Mouse (Mus musculus) kidney, adult 11 months (tissue): ENCODE measurements around the gene Rnf39.
A peak's percentile ranks its signal among the peaks of the same experiment; 100 is the strongest.

Experiments used
- DNase-seq: peaks from one replicate; pipeline ENCODE4 v3.0.0; 2022

The Rnf39 gene

DNA sequence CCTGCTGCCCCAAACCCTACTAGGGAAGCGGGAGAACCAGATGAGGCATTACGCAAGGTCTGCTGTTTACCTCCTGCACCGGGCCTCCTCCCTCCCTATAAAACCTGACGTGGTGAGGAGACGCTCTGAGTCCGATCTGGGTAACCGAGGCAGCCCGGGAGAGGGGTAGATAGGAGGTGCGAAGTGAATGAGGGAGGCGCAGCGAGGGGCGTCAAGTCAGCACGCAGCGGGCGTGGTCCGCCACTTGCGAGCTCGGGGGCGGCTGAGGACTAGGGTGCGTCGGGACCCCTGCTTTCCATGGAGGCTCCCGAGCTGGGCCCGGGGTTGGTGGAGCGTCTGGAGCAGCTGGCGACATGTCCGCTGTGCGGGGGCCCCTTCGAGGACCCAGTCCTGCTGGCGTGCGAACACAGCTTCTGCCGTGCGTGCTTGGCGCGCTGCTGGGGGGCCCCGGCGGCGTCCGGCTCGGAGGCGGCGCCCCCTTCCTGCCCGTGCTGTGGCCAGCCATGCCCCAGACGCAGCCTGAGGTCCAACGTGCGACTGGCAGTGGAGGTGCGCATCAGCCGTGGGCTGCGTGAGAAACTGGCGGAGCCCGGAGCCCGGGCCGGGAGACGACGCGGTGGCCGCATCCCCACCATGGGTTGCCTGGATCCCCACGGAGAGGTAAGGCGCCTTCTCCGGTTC is at the start of gene Rnf39:
Gene Rnf39, plus strand, starts transcription at position 128 of the 681 bp plus-strand sequence.
- DNase-seq, result no peak

DNA sequence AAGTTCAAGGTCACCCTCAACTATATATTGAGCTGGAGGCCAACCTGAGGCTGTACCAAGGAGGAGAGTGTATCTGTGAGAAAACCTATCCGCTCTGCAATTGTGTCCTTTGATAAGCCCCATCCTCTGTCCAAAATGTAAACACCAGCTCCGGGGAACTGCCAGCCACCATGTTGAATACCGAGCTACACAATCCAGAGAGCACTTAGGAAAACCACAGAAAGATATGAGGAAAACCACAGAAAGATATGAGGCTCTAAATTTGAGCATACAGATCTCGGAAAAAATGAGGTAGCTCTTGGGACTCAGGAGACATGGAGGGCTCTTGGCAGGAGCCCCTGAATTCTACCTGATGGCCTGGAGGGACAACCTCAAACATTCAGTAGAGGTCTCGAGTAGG is 49.3 kb upstream of the Rnf39 start:
- DNase-seq, result no peak

DNA sequence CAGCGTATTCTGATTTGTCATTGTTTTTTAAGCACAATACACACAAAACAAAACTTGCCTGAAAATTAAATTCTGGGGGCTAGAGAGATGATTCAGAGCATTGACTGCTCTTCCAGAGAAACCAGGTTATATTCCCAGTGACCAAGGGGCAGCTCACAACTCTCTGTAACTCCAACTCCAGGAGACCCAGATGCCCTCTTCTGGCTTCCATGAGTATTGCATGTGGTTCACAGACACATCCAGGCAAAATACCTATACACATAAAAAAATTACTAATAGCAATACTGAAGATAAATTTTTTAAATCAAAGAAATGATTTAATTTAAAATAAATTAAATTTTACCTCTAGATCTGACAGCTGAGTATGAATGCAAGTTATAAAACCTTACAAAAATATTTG is 46.1 kb upstream of the Rnf39 start:
- DNase-seq, result no peak

DNA sequence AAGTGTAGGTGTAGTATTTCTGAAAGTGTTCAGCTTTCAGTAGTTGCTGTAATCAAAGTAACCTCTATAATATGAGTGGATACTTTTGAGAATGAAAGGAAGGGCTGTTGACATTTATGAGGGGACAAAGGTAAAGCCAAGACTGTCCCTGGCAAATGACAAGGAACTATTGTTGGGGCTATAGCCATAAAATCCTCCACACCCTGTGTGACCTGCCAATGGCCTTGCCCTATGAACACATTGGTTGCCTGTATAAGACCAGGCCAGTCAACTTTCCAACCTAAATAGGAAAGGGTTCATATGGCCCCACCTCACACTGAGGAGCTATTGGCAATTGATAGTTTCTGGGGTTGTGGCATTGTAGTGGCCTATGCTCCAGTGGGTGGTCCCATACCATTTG is 45.7 kb upstream of the Rnf39 start:
- no peak for DNase-seq

DNA sequence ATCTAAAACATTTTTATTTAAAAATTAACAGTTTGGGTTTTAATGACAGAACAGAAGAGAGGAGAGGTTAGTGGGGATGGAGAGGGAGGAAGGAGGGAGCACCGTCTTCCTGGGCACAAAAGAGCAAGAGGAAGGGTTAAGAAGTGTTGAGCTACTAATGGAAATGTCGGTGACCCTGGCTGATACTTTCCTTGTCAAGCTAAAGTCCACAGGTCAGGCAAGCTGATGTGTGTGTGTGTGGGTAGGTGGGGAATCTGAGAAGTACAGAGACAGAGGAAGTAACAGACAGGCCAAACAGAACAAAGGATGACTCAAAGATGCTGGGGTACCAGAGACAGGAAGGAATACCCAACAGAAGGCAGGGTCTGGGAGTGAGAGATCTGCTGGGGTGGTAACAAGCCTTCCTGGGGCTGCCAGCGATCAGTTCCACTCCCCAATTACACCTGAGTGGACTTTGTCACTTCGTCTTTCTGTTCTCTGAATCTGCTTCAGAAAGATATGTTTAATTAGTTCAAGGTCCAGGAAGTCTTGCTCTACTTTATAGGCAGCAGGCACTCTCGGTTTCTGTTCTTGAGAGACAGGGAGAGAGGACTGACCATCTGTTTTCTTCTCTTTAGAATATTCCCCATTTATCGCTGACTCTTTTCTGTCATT is 45.0 kb upstream of the Rnf39 start, which contains the start of gene Trim31:
Gene Trim31, plus strand, starts transcription at position 567 of the 654 bp plus-strand sequence.
- no peak for DNase-seq

DNA sequence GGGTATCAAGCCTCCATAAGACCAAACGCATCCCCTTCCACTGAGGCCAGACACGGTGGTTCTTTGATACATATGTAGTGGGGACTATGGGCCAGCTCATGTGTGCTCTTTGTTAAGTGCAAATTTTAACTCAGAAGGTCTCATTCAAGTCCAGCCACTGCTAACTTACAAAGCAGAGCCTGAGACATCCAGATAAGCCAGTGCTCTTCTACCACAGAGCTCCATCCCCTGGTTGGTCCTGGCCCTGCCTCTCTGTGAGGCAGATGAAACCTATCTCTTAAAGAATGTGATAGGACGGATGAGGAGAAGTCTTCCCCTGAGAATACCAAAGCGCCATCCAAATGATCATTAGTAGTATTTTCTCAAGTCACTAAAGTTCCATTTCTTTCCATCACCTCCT is 43.3 kb upstream of the Rnf39 start:
- no peak for DNase-seq

DNA sequence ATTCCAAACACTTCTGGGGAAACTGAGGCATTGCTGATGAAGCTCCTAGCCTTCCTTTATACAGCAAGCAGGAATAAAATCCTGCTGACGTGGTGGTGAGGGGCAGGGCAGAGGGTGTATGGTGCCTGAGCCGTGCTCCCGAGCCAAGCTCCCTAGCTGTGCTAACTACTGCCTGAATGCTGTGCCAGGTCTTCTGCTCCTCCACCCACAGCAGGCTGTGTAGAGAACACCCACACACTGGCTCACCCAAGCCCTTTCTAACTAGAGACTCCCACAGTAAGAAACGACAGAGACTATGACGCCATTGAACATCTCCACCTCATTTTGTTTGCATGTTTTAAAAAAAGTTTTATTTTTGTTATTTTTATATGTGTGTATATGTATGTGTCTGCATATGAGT is 42.7 kb upstream of the Rnf39 start:
- DNase-seq, result no peak

DNA sequence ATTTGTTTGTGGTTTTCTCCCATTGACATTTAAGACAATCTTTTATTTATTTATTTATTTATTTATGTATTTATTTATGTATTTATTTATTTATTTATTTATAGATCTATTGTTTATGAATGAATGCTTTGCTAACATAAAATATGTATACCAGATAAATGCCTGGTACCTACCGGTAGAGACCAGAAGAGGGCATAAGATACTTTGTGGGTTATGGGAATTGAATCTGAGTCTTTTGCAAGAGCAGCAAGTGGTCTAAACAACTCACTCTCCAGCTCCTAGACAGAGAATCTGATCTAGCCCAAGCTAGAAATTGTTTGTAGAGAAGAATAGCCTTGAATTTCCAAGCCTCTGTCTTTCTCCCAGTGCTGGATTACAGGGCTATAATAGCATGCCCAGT is 42.0 kb upstream of the Rnf39 start:
- no peak for DNase-seq

DNA sequence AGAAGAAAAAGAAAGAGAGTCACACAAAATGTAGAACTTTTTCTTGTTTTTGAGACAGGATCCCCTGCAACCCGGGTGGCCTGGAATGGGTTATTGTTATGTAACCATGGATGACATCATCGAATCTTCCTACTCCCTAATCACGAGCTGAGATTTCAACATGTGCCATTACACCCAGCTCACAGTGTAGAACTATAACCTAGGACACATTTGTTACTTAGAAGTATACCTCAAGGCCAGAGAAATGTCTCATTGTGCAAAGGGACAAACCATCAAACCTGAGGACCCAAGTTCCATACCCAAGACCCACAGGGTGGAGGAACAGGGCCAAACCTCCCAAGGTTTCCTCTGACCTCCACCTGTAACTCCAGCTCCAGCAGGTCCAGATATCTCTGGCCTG is 39.1 kb upstream of the Rnf39 start:
- DNase-seq, result no peak

DNA sequence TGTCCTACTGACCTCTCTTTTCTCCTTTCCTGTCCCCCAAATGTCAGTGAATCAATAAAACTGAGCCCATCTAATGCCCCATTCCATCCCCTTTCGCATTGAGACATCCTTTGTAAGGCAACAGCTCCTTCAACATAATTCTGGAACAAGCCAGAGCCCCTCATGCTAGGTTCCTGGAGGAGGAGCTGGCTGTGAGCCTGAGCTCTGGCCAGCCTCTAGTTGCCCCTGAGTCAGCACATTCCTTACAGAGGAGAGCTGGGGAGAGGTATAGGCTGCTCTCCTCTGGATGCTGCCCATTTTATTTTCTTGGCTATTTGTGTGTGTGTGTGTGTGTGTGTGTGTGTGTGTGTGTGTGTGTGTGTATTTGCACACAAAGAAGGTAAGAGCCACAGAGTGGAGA is 34.5 kb upstream of the Rnf39 start:
- no peak for DNase-seq

DNA sequence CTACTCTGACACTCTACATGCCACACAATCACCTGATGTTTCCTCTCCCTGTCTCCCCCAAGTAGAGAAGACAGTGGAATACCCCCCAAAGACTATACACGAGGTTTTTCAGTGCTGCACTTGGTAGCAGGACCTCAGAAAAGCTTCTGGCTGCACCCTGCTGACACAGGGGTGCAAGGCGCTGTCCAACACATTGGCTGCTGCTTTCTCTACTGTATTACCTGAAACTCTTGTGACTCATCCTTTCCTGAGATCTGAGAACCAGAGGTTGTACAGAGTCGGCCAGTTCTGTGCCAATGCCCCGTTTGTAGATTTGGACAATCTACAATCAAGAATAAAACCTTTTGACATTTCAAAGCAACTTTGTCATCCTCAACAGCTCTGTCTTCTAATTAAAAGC is 32.9 kb upstream of the Rnf39 start:
- DNase-seq, result no peak

DNA sequence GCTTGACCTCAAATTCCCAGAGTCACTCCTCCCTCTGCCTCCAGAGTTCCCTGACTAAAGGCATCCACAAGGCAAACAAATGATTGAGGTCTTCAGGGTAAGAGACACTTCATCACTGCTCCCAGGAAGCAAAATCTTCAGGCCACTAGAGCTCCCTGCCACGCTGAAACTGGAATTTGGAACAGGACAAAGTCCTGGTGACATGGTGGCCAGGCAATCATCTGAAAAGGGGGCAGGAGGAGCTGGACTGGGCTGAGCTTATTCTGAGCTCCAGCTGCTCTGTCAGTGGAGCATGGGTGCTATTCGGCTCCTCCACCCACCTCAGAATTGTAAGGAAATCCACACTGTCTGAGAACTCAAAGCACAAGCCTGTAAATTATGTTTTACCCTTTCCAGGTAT is 30.7 kb upstream of the Rnf39 start:
- no peak for DNase-seq

DNA sequence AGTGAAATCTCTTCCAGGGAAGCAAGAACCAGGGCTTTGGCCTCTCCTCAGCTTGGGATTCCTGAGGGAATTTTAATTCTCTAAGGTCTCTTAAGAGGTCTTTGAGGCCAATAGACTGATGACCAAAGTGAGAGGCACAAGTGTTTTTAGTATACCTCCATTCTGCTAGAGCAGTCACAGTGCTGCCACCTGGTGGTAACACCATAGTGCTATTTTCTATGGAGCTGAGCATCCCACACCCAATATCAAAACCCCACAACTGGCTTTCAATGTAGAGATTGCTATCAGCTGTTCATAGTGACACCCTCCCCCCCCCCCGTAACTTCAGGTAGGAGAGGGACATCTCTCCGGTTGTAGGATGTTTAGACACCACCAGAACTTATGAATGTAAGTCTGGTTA is 28.6 kb upstream of the Rnf39 start:
- DNase-seq, result peak; percentile 45

DNA sequence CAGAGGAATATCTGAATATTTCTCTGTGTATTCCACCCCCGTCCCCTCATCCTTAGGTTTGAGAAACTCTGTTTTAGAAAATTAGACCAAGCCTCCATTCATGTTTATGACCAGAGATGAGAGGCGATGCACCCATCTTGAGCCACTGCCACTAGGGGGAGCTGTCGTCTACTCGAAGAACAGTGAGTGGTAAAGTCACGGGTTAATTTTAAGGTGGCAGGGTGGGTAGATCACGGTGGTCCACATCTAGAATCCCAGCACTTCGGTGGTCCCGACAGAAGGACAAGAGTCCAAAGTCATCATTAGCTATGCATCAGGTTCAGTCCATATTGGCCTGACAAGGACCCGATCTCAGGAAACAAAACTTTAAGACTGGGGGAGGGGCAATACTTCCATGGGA is 27.6 kb upstream of the Rnf39 start:
- peak; percentile 28 for DNase-seq

DNA sequence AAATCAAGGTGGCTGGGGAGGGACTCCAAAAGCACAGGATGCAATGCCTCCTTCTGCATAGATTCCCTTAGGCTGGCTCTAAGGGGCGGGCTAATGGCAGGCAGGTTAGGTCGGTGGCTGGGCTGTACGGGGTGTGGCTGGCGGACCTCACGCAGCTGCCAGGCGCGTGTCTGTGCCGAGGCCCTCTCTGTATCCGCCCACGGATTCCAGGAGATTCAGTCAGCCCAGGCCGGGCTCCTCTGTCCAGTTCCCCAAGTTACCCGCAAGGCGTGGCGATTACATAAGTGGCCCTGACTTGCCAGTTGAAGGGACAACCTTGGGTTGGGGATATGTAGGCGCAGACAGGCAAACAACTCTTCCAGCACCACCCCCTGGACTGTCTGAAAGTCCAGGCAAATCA is 22.5 kb upstream of the Rnf39 start:
- peak; percentile 9 for DNase-seq

DNA sequence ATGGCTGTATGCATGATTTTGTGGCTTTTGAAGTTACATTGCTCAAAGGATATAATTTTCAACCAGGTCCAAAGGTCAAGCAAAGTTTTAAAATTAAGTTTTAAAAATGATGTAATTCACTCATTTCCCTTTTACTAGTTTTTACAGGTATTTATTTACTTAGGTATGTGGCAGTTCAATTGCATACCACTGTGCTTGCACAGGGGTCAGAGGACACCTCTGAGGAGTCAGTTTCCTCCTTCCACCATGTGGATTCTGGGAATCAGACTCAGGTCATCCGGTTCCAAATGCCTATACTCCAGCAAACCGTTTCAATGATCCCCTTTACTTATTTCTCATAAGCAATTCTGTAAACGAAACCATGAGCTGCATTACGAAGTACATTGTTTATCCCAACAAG is 20.0 kb upstream of the Rnf39 start:
- no peak for DNase-seq

DNA sequence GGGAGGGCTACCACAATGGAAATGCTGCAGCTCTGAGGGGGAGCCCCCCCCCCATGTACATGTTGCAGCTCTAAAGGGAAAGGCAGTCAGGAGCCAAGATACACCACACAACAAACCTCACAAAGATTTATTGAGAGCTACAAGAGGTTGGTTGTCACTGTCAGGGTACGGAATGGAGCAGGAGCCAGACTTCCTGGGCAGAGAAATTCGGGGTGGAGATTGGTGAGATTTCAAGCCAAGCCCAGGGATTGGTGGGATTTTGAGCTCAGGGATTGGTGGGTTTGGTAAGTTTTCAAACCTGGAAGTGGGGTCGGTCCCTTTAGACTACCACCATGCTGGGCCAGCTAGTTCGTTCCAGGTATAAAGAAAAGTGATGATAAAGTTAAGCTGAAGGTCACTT is 19.2 kb upstream of the Rnf39 start:
- DNase-seq, result no peak

DNA sequence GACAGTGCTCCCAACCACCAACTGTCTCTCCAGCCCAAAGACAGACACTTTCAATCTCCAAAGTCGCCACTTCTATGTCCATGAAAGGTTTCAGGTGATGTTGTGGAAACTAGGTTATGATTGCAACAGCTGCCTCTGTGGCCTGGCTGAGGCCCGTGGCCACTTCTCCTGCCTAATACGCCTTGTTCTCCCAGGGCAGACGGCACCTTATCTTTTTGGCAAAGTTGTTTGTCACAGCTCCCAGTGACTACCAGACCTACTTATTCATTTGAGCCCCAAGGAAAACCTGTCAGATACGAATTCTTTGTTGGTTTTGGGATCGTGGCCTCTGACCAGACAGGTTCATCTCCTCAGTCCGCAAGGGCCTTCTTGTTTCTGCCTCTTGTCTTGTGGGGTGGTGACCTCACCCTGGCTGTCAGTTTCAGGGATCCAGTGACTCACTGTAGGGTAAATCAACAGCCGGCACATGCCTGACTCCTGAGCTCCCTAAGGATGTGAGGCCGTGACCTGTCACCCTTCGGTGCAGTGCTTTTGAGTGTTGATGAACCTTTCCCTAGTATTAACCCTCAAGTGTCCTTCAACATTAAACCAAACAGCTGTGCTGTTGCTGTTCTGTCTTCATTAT is 15.1 kb upstream of the Rnf39 start:
- no peak for DNase-seq

DNA sequence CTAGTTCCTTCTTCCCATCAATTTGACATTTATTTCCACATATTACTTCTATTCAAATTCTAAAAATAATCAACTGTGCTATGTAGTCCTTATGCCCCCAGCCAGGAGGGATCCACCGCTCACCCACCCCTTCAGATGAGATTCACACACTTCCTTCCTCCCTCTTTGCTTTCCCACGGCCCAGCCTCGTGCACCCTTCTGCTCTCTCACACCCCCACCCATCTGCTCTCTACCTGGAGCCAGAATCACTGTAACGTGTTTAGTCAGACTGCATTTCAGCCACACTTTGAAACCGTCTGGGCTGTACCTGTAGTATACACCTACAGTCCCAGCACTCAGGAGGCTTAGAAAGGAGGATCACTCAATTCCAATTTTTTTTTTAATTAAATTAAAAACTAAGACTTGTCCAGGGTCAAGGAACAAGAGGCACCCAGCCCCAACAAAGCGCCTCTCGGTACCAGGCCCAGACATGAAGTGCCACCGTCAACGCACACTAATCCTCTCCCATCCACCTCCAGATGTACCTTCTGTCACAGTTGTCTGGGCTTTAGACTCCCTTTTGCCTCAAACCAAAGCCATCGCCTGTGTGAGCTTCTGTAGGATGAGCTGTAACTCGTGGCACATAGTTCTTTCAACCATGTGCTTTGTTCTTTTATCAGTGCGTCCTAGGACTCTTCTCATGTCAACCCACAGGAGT is 13.3 kb upstream of the Rnf39 start:
- no peak for DNase-seq

DNA sequence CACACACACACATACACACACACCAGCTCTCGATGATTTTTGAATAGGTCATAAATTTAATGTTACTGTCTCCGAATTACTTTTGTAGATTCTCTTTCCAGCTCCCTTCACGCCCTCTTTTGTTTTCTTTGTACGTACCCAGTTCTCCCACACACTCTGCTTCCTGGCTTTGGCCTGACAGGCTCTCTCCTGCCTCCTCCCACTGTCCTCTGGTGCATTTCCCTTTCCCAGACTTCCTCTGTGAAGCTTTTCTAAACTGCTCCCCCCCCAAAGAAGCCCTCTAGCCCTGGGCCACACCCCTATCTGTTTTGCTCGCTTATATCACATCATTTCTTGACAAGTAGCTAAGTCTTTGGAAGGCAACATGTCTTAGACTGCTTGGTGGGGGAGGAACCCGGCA is 12.5 kb upstream of the Rnf39 start:
- DNase-seq, result no peak

DNA sequence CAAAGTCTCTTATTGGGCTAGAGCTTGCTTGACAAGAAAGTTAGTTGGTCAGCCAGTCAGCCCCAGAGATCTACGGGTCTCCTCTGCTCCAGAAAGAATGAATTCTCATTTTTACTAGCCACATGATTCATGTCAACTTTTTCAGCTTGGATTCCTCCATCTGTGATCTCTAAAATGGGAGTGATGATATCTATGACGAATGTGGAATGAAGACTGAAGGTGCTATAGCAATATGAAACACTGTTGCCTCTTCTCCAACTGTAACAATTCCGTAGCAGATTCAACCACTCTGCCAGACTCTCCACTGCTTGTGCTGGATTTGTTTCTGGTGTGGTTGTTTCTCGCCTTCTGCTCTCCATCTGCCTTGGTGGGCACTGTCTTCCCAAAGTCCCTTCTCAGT is 11.6 kb upstream of the Rnf39 start:
- no peak for DNase-seq

DNA sequence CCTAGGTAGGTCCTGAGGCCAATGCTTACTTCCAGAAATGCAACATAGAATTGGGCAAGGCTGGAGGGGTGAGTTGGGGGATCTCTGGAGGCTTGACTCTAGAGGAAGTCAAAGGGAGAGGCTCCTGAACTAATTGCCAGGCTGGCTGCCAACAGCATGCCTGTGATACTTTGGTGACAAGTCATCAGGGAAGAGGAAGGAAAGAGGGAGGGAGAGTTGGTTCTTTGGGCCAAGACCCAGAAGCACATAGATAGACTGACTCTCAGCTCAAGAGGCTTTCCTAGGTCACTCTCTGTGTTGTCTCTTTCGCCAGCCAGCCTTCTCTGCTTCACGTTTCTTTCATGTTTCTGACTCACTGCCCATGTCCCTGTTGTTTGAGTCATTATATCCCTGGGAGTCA is 10.9 kb upstream of the Rnf39 start:
- peak; percentile 42 for DNase-seq

DNA sequence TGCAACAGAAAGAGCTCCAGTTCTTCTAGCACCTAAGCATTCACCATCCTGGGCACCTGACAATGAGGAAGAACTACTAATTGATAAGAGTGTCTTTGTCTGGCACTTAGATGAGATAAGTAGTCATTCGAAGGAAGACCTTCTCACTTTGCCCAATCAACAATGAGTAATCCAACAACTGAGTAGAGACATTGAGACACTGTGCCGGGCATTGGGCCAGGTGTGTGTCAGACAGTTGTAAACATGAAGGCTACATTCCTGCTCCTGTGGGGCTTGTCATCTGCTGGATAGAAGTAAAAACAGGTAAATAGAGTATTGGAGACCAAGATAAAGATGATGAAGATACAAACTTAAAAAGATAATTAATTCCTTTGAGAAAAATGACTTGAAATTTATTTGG is 4.7 kb upstream of the Rnf39 start:
- no peak for DNase-seq

DNA sequence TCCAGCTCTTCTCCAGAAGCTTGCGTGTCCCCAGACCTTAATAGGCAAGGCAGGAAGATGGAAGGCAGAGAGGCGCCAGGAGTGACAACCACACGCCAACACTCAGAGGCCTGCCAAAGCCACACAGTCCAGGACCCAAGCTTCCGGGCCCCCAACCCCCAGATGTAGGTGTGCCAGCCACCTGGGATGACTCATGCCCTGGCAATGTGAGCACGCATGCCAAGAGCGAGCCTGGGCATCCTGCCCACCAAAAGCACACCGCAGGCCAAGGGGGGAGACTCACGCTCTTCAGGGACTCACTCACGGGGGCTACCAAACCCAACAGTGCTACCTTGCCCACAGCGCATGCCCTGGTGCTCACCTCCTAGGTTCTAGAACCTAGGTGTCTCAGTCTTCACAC is 327 bp upstream of the Rnf39 start:
- peak; percentile 54 for DNase-seq
